Mouse (Mus musculus) B cell, adult 62 days (primary cell): ENCODE data around the gene Iglon5. TPM values are rescaled to one million over a fixed set of nuclear protein-coding genes. Genes with fewer than 3 reads are reported as not detected.

Experiments
- total RNA-seq: library from RNA; stranded (reverse); gene quantifications from 4 replicates; pipeline ENCODE4 v1.2.4, GENCODE M21; 2023

The Iglon5 gene
- not detected in 4 replicates for total RNA-seq

DNA sequence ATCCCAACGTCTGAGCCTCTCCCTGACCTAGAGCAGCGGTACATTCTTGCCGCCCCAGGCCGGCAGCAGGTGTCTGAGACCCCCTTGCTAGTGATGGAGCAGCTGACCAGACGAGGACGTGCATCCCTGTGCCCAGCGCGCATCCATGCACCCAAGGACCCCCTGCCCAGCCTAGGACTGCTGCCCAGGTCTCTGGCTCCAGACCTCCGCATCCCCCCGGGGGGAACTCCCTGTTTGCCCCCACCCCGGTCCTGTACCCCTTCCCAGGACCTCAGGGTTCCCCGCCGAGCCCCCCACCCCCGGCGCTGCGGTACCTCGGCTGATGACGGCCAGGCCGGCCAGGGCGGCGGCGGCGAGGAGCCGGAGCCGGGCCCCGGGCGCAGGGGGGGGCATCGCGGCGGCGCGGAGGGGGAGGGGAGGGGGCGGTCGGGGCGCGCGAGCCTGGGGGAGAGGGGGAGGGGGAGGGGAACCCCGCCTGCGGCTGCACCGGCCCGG, at the start of gene Iglon5:
Gene Iglon5, minus strand, starts transcription at position 445 of the 495 bp plus-strand sequence.

DNA sequence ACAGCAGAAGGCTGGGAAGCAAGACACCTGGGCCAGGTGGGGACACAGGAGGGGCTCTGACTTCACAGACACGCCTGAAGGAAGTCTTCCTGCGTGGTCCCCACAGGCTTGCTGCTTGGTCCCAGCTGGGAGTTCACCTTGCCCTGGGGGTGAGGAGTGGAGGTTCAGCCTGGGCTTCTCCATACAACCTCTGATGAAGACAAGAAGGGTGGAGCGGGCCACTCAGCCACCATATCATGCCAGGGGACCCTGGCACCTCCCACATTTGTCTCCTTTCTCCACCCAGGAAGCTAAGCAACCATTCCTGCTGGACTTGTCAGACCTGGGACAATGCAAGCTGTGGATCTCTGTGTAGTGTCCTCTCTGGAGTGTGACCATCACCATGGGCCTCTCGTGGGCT, 27.0 kb downstream of the Iglon5 start, which contains the start of gene Vsig10l:
Gene Vsig10l, plus strand, starts transcription at position 301 of the 400 bp plus-strand sequence.

DNA sequence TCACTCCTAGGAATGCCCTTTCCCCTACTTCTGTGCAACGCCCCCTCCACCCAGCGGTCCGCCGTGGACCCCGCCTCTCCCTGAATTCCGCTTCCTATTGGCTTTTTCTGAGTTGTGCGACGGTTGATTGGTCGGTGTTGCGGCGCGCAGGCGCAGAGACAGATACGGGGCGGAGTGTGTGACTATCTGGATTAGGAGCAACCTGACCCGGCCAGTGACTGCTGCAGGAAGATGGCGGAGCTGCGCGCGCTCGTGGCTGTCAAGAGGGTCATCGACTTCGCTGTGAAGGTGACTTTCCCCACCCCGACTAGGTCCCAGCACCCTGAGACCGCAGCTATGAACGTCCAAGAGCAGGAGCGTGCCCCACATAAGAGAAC, 46.0 kb downstream of the Iglon5 start, which contains the start of the genes Etfb and Gm45233:
Gene Etfb, plus strand, starts transcription at position 167 of the 377 bp plus-strand sequence.
Gene Gm45233, plus strand, starts transcription at position 212 of the 377 bp plus-strand sequence.

DNA sequence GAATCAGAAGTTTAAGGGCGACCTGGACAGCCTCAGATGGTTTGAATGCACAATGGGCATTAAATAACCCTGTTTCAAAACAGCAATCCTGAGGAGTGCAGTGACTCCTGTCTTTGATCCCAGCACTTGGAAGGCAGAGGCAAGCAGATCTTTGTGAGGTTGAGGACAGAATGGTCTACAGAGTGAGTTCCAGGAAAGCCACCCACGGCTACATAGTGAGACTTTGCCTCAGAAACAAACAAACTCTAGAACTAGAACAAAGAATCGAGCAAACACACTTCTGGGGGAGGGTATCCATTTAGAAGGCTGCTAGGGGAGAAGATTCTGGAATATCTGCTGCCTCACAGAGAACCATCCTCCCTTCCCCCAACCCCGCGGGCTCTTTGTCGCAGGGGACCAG, 49.4 kb downstream of the Iglon5 start, which contains the start of gene Cldnd2:
Gene Cldnd2, plus strand, starts transcription at position 301 of the 400 bp plus-strand sequence.

DNA sequence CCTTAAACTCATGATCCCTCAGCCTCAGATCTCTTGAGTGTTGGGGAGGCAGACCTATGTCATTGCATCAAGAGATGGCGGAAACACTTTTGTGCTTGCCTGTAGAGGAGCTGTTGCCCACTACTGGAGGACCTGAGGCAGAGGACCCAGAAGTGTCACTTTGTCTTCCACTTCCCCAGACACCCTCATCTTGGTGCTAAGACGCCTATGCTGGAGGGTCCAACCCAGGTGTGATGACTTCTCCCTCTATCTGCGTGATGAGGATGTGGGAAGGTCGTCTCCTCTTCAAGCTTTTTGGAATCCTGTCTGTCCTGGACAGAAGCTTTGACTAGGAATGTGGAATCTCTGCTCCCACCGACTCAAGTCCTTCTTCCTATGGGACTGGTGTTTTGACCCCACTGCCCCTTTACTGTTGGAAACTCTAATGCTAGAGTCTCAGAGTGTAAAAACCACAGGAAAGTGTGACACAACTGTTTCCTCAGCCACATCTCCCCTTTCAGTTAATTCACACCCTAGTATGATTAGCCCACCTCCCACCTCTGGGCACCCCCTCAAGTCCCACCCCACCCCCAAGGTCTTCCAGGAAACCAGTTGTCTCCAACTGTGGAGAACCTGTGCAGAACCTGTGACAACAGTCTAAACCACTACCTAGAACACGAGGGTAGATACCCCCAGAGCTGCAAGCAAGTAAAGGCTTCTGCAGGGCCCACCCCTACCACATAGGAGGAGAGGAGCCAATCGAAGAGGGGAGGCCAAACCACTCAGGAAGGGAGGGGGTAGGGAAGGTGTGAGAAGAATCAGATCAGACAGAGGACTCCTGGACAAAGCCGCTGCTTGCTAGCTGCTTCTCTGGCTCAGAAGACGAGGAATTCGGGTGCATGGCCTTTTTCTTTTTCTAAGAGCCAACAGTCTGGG, 53.3 kb downstream of the Iglon5 start, which contains the start of gene Nkg7:
Gene Nkg7, plus strand, starts transcription at position 733 of the 915 bp plus-strand sequence.

DNA sequence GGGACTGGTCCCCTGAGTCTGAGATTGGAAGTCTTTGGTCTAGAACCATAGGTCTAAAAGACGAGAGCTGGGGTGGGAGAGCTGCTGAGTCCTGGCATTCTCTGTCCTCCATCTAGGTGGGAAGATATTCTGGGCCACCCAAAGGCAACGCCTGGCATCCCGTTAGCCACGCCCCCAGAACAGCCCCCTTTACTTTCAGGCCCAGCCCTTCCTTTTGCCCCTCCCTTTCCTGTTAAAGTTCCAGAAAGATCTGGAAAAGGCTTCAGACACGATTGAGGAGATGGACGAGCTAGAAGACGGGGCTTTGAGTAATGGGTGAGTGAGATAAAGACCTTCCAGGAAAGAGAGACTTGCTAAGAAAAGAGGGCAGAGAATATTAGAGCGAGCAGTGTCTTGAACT, 62.5 kb downstream of the Iglon5 start, which contains the start of gene Lim2:
Gene Lim2, plus strand, starts transcription at position 265 of the 400 bp plus-strand sequence.

Other genes starting within 250 kb of the Iglon5 start
- 26.4 to 30.3 TPM (median 28.8 TPM) in 4 replicates for gene Zfp715, start 176.8 kb downstream of the Iglon5 start, total RNA-seq
- 0.37 to 0.39 TPM in 2 of 4 replicates, not detected in the others for gene Siglecf, start 138.7 kb downstream of the Iglon5 start, total RNA-seq
- 349 to 365 TPM (median 363 TPM) in 4 replicates for gene Siglecg, start 81.9 kb downstream of the Iglon5 start, total RNA-seq
- not detected in 4 replicates for gene Lim2, start 62.4 kb downstream of the Iglon5 start, total RNA-seq
- gene Nkg7, start 53.0 kb downstream of the Iglon5 start, total RNA-seq, result 1.2 to 2.3 TPM (median 1.4 TPM) in 4 replicates
- gene Cldnd2, start 49.3 kb downstream of the Iglon5 start, total RNA-seq, result not detected in 4 replicates
- gene Etfb, start 46.0 kb downstream of the Iglon5 start, total RNA-seq, result 34.5 to 38.9 TPM (median 38.1 TPM) in 4 replicates
- 1.3 TPM in 1 of 4 replicates, not detected in the others for gene Gm45233, start 45.9 kb downstream of the Iglon5 start, total RNA-seq
- gene Vsig10l, start 26.9 kb downstream of the Iglon5 start, total RNA-seq, result 2.0 to 4.9 TPM (median 2.6 TPM) in 4 replicates
- gene 4931406B18Rik, start 15.9 kb upstream of the Iglon5 start, total RNA-seq, result not detected in 4 replicates
- 1.9 to 3.1 TPM (median 2.9 TPM) in 4 replicates for gene Cd33, start 54.4 kb upstream of the Iglon5 start, total RNA-seq
- gene Zfp658, start 72.2 kb upstream of the Iglon5 start, total RNA-seq, result 2.2 to 3.0 TPM (median 2.9 TPM) in 4 replicates
- gene Zfp719, start 89.5 kb upstream of the Iglon5 start, total RNA-seq, result 9.0 to 13.8 TPM (median 10.3 TPM) in 4 replicates
- 0.30 to 0.34 TPM in 2 of 4 replicates, not detected in the others for gene Zfp819, start 117.1 kb upstream of the Iglon5 start, total RNA-seq
- gene Ceacam18, start 144.6 kb upstream of the Iglon5 start, total RNA-seq, result not detected in 4 replicates
- gene Siglece, start 170.1 kb upstream of the Iglon5 start, total RNA-seq, result 1.2 to 2.4 TPM (median 1.6 TPM) in 4 replicates
- 4.6 to 7.3 TPM (median 5.8 TPM) in 4 replicates for gene Ctu1, start 181.9 kb upstream of the Iglon5 start, total RNA-seq
- gene Klk14, start 200.3 kb upstream of the Iglon5 start, total RNA-seq, result not detected in 4 replicates
- gene Klk13, start 222.5 kb upstream of the Iglon5 start, total RNA-seq, result not detected in 4 replicates